Mouse (Mus musculus) intestine, embryonic 14.5 days (tissue): Measurements from ENCODE around the gene BC024978. TPM values are rescaled to one million over a fixed set of nuclear protein-coding genes. Genes with fewer than 3 reads are reported as not detected.

Source experiments
- ATAC-seq: fragments of 200-750 bp; cut with Nextera tagmentation; replicated peaks from 2 replicates; pipeline ENCODE4 v1.8.0; 2017; ENCODE audit warnings: low read depth, moderate number of reproducible peaks, moderate TSS enrichment, moderate library complexity; ENCODE audit not compliant: low FRiP score, low TSS enrichment
- DNase-seq: peaks from one replicate; pipeline ENCODE4 v3.0.0-alpha.2; 2018; ENCODE audit warnings: low spot score
- H3K27ac ChIP-seq: fragments of 300-500 bp; sonication (generic); 2 replicates; pipeline ENCODE4 v1.5.1; 2014; ENCODE audit warnings: low read depth, mild to moderate bottlenecking, control low read depth
- H3K27me3 ChIP-seq: fragments of 300-500 bp; sonication (generic); replicated peaks from 2 replicates; pipeline ENCODE4 v1.6.1; 2014; ENCODE audit warnings: low read length, control low read depth; ENCODE audit not compliant: control insufficient read depth, insufficient read depth
- H3K36me3 ChIP-seq: fragments of 300-500 bp; sonication (generic); 2 replicates; pipeline ENCODE4 v1.6.1; 2014; ENCODE audit warnings: low read length, control low read depth; ENCODE audit not compliant: control insufficient read depth, insufficient read depth
- H3K4me1 ChIP-seq: fragments of 300-500 bp; sonication (generic); replicated peaks from 2 replicates; pipeline ENCODE4 v1.6.1; 2014; ENCODE audit warnings: low read length, control low read depth, mixed read lengths; ENCODE audit not compliant: control insufficient read depth, insufficient read depth
- H3K4me2 ChIP-seq: fragments of 300-500 bp; sonication (generic); 2 replicates; pipeline ENCODE4 v1.6.1; 2014; ENCODE audit warnings: low read length
- H3K4me3 ChIP-seq: fragments of 300-500 bp; sonication (generic); 2 replicates; pipeline ENCODE4 v1.5.1; 2014; ENCODE audit warnings: low read depth, low read length, control low read depth, mixed read lengths
- H3K9ac ChIP-seq: fragments of 300-500 bp; sonication (generic); 2 replicates; pipeline ENCODE4 v1.6.1; 2014; ENCODE audit warnings: mild to moderate bottlenecking, low read length
- H3K9me3 ChIP-seq: fragments of 300-500 bp; sonication (generic); 2 replicates; pipeline ENCODE4 v1.6.1; 2016; ENCODE audit warnings: low read length, control low read depth; ENCODE audit not compliant: control insufficient read depth
- WGBS: fragments of 180-500 bp; shearing (Covaris S2); extraction: QIAGEN DNeasy Blood & Tissue Kit; methylation state at CpG from one replicate; pipeline ENCODE4 v1.1.7; 2014; 5-methylcytosine and 5-hydroxymethylcytosine counted together
- polyA plus RNA-seq: library from polyadenylated mRNA; unstranded; fragments of >200 nt; fragmentation: Nextera tagmentation; extraction: Ambion mirVana; gene quantifications from 2 replicates; pipeline ENCODE4 v1.2.1, GENCODE M21; 2014

The BC024978 gene
- polyA plus RNA-seq: 3.7 and 4.6 TPM in 2 replicates

GRCm38 (mm10) chr7:27195681-27196611 is at the start of gene BC024978, which contains the start of gene Snrpa:
TSS of gene BC024978 (plus strand) at chr7:27195781.
TSS of gene Snrpa (minus strand) at chr7:27196271.
- Histone ChIP-seq H3K9me3 (no peaks in the 10 kb centered on the region), H3K4me3 (peak within 1 kb of the TSS; percentile 87), H3K4me2 (peak within 1 kb of the TSS; percentile 81), H3K27ac (peak within 1 kb of the TSS; percentile 100), H3K36me3 (peaks cover 38% of the 10 kb centered on the region), H3K9ac (peak within 1 kb of the TSS; percentile 99), H3K4me1 (peaks cover 14% of the 10 kb centered on the region), H3K27me3 (no peaks in the 10 kb centered on the region)
- peak; percentile 96 for DNase-seq
- under 1% methylated on average over 64 of the region's 64 CpGs for WGBS
- peak; percentile 99 for ATAC-seq

GRCm38 (mm10) chr7:27153205-27153764 is 42.3 kb upstream of the BC024978 start, which contains the start of gene Cyp2t4:
TSS of gene Cyp2t4 (plus strand) at chr7:27153714.
- Histone ChIP-seq H3K4me1 (no peaks in the 10 kb centered on the region), H3K27me3 (no peaks in the 10 kb centered on the region), H3K27ac (no peak within 1 kb of the TSS), H3K36me3 (peaks cover 12% of the 10 kb centered on the region), H3K9ac (no peak within 1 kb of the TSS), H3K4me3 (no peak within 1 kb of the TSS), H3K4me2 (no peak within 1 kb of the TSS), H3K9me3 (no peaks in the 10 kb centered on the region)
- ATAC-seq (no peak), DNase-seq (no peak)
- 59% methylated on average over 10 of the region's 10 CpGs for WGBS

- WGBS: 81% methylated on average over 13 of the region's 13 CpGs
- no peak overlapping the region for H3K9ac ChIP-seq
- ATAC-seq (no peak), DNase-seq (no peak)
- H3K27ac ChIP-seq: no peak overlapping the region
- no peaks in the 10 kb centered on the region for H3K27me3 ChIP-seq
- no peaks in the 10 kb centered on the region for H3K9me3 ChIP-seq
- H3K4me2 ChIP-seq: no peak overlapping the region
- peaks cover 6% of the 10 kb centered on the region for H3K4me1 ChIP-seq
- peaks cover 30% of the 10 kb centered on the region for H3K36me3 ChIP-seq
- no peak overlapping the region for H3K4me3 ChIP-seq
These were observed 39.6 kb upstream of the BC024978 start for GRCm38 (mm10) chr7:27156005-27156404.

GRCm38 (mm10) chr7:27158171-27158570 is 37.4 kb upstream of the BC024978 start:
- H3K27ac ChIP-seq: no peak overlapping the region
- DNase-seq: no peak
- H3K36me3 ChIP-seq: peaks cover 43% of the 10 kb centered on the region
- peaks cover 10% of the 10 kb centered on the region for H3K4me1 ChIP-seq
- H3K27me3 ChIP-seq: no peaks in the 10 kb centered on the region
- H3K9me3 ChIP-seq: no peaks in the 10 kb centered on the region
- H3K9ac ChIP-seq: no peak overlapping the region
- ATAC-seq: no peak
- no peak overlapping the region for H3K4me2 ChIP-seq
- no peak overlapping the region for H3K4me3 ChIP-seq
- 97% methylated on average over 9 of the region's 9 CpGs for WGBS

- Histone ChIP-seq H3K4me1 (peaks cover 21% of the 10 kb centered on the region), H3K9ac (no peak overlapping the region), H3K4me3 (no peak overlapping the region), H3K9me3 (no peaks in the 10 kb centered on the region), H3K36me3 (peaks cover 50% of the 10 kb centered on the region), H3K27ac (no peak overlapping the region), H3K4me2 (no peak overlapping the region), H3K27me3 (no peaks in the 10 kb centered on the region)
- no peak for DNase-seq
- 97% methylated on average over 6 of the region's 6 CpGs for WGBS
- no peak for ATAC-seq
These were observed 36.3 kb upstream of the BC024978 start for GRCm38 (mm10) chr7:27159256-27159655.

- Histone ChIP-seq H3K27ac (no peak overlapping the region), H3K27me3 (no peaks in the 10 kb centered on the region), H3K4me1 (peaks cover 27% of the 10 kb centered on the region), H3K4me3 (no peak overlapping the region), H3K9me3 (no peaks in the 10 kb centered on the region), H3K4me2 (no peak overlapping the region), H3K9ac (no peak overlapping the region), H3K36me3 (peaks cover 54% of the 10 kb centered on the region)
- WGBS: 8% methylated on average over 8 of the region's 8 CpGs
- DNase-seq: peak; percentile 88
- peak; percentile 91 for ATAC-seq
These were observed 35.7 kb upstream of the BC024978 start for GRCm38 (mm10) chr7:27159882-27160281.

- Histone ChIP-seq H3K4me3 (no peak overlapping the region), H3K9ac (no peak overlapping the region), H3K27ac (peak overlapping the region; percentile 2; the same call in 1 of the 2 replicates), H3K36me3 (peaks cover 57% of the 10 kb centered on the region), H3K4me2 (no peak overlapping the region), H3K9me3 (no peaks in the 10 kb centered on the region), H3K27me3 (no peaks in the 10 kb centered on the region), H3K4me1 (peaks cover 37% of the 10 kb centered on the region)
- DNase-seq (no peak), ATAC-seq (no peak)
- 84% methylated on average over 3 of the region's 3 CpGs for WGBS
These were observed 34.7 kb upstream of the BC024978 start for GRCm38 (mm10) chr7:27160921-27161320.

GRCm38 (mm10) chr7:27161744-27162143 is 33.8 kb upstream of the BC024978 start:
- Histone ChIP-seq H3K4me1 (peaks cover 37% of the 10 kb centered on the region), H3K9ac (no peak overlapping the region), H3K36me3 (peaks cover 57% of the 10 kb centered on the region), H3K27ac (no peak overlapping the region), H3K4me2 (no peak overlapping the region), H3K9me3 (no peaks in the 10 kb centered on the region), H3K27me3 (no peaks in the 10 kb centered on the region), H3K4me3 (no peak overlapping the region)
- ATAC-seq (no peak), DNase-seq (no peak)
- 83% methylated on average over 4 of the region's 4 CpGs for WGBS
